Mouse (Mus musculus): Measurements from ENCODE around the gene Med7. TPM values are rescaled to one million over a fixed set of nuclear protein-coding genes. Genes with fewer than 3 reads are reported as not detected.

The Med7 gene
- 41.1 and 47.2 TPM in 2 replicates for polyA plus RNA-seq (2012; rRNA removed)

GRCm38 (mm10) chr11:46436760-46437458 lies at the start of gene Med7:
Med7 (plus strand) TSS chr11:46436925.

GRCm38 (mm10) chr11:46389336-46390117 lies 47.2 kb upstream of the Med7 start, which contains the start of gene Itk:
Itk (minus strand) TSS chr11:46389515.

GRCm38 (mm10) chr11:46396167-46396859 lies 40.4 kb upstream of the Med7 start, which contains the start of gene Fam71b:
Fam71b (plus strand) TSS chr11:46396559.

GRCm38 (mm10) chr11:46454453-46455045 lies 17.8 kb downstream of the Med7 start, which contains the start of gene Havcr2:
Havcr2 (plus strand) TSS chr11:46454935.

Other genes with a start within 250 kb of the Med7 start
- 3.2 and 3.9 TPM in 2 replicates for gene Fndc9, start 201.4 kb upstream of the Med7 start, polyA plus RNA-seq (2012; rRNA removed)
- 48.2 and 55.2 TPM in 2 replicates for gene Cyfip2, start 124.1 kb upstream of the Med7 start, polyA plus RNA-seq (2012; rRNA removed)
- 0.01 and 0.03 TPM in 2 replicates for gene Itk, start 47.4 kb upstream of the Med7 start, polyA plus RNA-seq (2012; rRNA removed)
- not detected in 2 replicates for gene Fam71b, start 40.4 kb upstream of the Med7 start, polyA plus RNA-seq (2012; rRNA removed)
- 0.20 and 0.26 TPM in 2 replicates for gene Havcr2, start 18.0 kb downstream of the Med7 start, polyA plus RNA-seq (2012; rRNA removed)
- not detected in 2 replicates for gene Gm12169, start 87.3 kb downstream of the Med7 start, polyA plus RNA-seq (2012; rRNA removed)
- gene BC053393, start 134.6 kb downstream of the Med7 start, polyA plus RNA-seq (2012; rRNA removed), result 0.05 TPM in 1 of 2 replicates, not detected in the other
- not detected in 2 replicates for gene Dppa1, start 192.3 kb downstream of the Med7 start, polyA plus RNA-seq (2012; rRNA removed)